8 mouse cellular contexts compared by ENCODE assay signal in the genomic region with DNA sequence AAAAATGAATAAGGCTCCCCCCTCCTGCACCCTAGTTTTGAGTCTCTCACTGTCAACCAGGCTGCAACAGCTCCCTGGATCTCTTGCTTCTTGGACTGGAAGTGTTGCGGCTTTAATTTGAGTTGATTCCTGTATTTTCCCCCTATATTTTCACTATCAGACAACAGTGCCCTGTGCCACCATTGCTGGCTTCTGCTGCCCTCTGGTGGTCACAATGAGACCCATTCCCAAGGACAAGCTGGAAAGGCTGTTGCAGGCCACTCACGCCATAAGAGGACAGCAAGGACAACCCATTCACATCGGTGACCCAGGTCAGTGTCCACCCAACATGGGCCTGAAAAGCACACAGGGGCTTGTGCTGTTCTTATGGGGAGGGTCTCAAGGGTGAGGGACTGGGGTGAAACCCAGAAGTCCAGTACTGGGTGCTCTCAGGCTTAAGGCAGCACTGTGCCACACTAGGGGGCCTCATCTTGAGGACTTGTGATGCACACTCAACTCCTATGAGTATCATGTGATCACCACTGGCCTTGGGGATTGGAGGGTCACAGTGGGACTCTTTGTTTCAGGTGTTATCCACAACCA.
A peak's percentile ranks its signal among the peaks of the same experiment; 100 is the strongest.
DNase-seq lines count a peak whose midpoint lies in the region; ATAC-seq lines count a peak whose summit lies in the region.

No protein-coding gene starts in this region.

- DNase-seq in NIH3T3 (ENCODE audit: low read depth), result peak; percentile 90
- peak; percentile 89 for DNase-seq in cerebellum, adult 9-10 months
- DNase-seq in frontal cortex, postnatal 10 days (ENCODE audit: low spot score in 2 of 2), result peak; percentile 47 to 78
- peak; percentile 65 for DNase-seq in left cerebral cortex, adult 11 months (ENCODE audit: low spot score)
- DNase-seq in right cerebral cortex, postnatal 10 days (ENCODE audit: low spot score in 2 of 2), result peak; percentile 77 to 89
- DNase-seq in urinary bladder, postnatal 10 days (ENCODE audit: low spot score), result peak; percentile 46

- H3K9ac ChIP-seq in hindbrain, embryonic 16.5 days (ENCODE audit: low read depth, low read length), result no peak overlapping the region

- H3K36me3 ChIP-seq in hindbrain, embryonic 16.5 days (ENCODE audit: control insufficient read depth, insufficient read depth, low read length), result no peaks in the 10 kb centered on the region

- H3K27ac ChIP-seq in hindbrain, embryonic 16.5 days (ENCODE audit: low read depth, low read length), result no peak overlapping the region

- H3K9me3 ChIP-seq in hindbrain, embryonic 16.5 days (ENCODE audit: control insufficient read depth, low read length), result no peaks in the 10 kb centered on the region

- H3K27me3 ChIP-seq in hindbrain, embryonic 16.5 days (replicated peaks; ENCODE audit: control insufficient read depth, insufficient read depth, low read length), result no peaks in the 10 kb centered on the region

- H3K4me2 ChIP-seq in hindbrain, embryonic 16.5 days (ENCODE audit: low read length), result no peak overlapping the region

- H3K4me3 ChIP-seq in hindbrain, embryonic 16.5 days (ENCODE audit: low read length), result no peak overlapping the region

- H3K4me1 ChIP-seq in hindbrain, embryonic 16.5 days (ENCODE audit: control insufficient read depth, insufficient read depth, low read depth, low read length), result no peaks in the 10 kb centered on the region

- ATAC-seq in hindbrain, embryonic 16.5 days, result peak; percentile 89
- peak; percentile 61 for ATAC-seq in megakaryocyte progenitor cell, adult 5-6 weeks (replicated peaks; ENCODE audit: poor library complexity)

- 20% methylated on average over 3 of the region's 3 CpGs for WGBS in hindbrain, embryonic 16.5 days
